Mouse (Mus musculus): ENCODE measurements around the gene Ap3b2.

The Ap3b2 gene

DNA sequence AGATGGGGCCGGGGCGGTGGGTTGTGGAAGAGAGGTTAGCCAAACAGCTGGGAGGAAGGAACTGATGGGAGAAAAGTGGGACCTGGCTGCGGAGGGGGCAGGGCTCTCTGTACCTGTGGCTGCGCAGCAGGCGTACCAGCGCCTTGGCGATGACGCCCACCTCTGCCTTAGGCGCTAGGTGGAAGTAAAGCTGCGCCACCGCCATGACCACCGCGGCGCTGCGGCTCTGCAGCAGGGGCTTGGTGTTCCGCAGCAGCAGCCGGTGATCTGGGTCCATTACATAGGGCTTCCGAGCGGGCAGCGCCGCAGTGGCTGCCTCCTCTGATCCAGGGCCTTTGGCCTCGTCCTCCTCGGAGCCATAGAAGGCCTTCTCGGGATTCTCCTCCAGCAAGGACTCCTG, 16.9 kb downstream of the Ap3b2 start:
- no peak for DNase-seq (ENCODE audit: low spot score in 2 of 2)

DNA sequence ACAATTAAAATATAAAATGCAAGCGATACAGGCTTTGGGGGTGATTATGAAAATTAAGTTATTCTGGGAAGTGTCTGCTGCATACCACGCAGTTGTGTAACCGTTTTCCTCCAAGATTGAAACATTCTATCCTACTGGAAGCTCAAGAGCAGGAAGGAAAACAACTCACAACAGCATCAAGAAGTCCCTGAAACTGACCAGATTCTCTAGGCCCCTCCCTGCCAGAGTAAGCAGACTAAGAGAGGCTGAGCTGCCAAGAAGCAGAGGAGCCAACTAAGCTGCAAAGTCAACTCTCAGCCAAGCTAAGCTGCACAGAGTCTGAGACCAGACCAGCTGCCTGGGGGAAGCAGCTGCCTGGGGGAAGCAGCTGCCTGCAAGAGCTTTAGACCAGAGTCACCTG, 18.5 kb downstream of the Ap3b2 start:
- DNase-seq (ENCODE audit: low spot score in 2 of 2): no peak

DNA sequence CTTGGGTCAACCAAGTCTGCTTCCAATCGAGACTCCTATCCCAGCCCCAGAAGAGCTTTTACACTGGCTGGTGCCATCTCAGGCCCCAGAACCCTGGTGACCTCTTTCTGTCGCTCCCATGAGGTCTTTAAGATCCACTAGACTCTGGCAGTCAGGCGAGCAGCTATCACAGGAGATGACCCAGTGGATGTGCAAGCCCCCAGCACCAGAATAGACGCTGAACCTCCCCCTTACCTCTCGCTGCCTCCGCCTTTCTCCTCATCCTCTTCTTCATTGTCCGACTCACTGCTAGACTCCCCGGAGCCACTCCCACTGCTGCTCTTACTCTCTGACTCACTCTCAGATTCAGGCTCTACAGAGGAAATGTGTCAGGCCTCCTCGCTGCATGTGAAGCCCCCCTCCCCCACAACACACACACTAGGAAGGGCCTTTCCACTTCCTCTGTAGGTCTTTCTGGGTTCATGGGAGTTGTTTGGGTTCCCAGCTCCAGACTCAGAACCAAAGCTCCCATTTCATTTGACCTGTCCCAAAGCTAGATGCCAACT, 28.7 kb downstream of the Ap3b2 start:
- no peak for DNase-seq (ENCODE audit: low spot score in 2 of 2)

DNA sequence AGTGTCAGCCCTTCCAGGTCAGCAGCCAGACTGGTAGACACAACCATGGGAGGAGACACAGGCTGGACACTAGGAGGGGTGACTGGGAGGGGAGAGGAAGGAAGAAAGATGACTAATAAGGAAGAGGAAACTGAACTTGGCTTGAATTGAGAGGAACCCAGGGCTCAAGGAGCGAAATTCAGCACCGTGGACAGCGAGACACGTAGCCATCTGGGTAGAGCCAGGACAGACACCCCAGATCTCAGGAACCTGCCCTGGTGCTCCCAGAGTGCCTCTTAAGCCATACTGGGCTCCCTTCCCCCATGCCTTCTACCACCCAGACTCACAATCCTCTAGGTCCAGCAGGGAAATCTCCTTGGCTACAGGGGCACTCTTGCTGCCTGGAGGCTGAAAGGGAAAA, 29.6 kb downstream of the Ap3b2 start:
- no peak for DNase-seq (ENCODE audit: low spot score in 2 of 2)

DNA sequence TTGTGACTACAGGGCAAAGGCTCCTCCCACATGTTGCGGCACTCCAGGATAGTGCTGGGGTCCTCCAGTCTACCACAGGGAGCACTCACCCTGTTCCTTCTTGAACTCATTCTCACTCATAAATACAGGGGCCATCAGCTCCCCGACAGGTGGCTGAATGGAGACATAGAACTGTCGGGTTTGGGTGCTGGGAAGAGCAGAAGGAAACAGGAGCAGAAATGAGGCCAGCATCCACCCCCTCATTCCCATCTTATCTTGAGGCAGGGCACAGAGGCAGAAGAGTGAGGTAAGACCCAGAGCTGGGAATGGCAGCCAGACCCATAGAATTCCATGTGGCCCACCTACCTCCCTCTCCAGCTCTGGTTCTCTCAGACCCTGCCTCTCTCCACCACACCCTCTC, 30.9 kb downstream of the Ap3b2 start:
- DNase-seq (ENCODE audit: low spot score in 2 of 2): no peak

DNA sequence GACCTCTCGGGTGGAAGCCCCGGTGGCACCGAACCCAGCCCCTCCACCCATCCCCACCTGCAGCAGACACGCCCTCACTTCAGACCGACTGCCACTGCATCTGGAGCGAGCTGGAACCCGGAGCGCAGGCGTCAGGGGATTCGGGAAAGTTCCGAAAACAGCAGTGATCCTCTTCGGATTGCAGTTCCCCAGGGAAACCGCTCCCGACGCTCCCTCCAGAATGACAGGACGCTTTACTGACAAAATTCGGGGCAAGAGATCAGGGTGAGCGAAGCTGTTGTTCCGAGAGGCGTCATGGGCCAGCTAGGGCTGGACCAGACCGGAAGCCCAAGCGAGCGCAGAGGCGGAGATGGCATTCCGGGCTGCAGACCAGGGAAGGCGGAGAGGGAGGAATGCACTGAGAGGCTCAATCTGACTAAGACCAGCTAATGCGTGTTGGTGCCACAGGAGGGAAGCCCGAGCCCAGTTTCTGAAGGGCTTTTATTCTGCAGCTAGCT, 38.5 kb downstream of the Ap3b2 start, which contains the start of gene Cpeb1:
Cpeb1 (minus strand) TSS at position 311 of the 497 bp plus-strand sequence.
- peak; percentile 52 to 60 for DNase-seq (ENCODE audit: low spot score in 2 of 2)

DNA sequence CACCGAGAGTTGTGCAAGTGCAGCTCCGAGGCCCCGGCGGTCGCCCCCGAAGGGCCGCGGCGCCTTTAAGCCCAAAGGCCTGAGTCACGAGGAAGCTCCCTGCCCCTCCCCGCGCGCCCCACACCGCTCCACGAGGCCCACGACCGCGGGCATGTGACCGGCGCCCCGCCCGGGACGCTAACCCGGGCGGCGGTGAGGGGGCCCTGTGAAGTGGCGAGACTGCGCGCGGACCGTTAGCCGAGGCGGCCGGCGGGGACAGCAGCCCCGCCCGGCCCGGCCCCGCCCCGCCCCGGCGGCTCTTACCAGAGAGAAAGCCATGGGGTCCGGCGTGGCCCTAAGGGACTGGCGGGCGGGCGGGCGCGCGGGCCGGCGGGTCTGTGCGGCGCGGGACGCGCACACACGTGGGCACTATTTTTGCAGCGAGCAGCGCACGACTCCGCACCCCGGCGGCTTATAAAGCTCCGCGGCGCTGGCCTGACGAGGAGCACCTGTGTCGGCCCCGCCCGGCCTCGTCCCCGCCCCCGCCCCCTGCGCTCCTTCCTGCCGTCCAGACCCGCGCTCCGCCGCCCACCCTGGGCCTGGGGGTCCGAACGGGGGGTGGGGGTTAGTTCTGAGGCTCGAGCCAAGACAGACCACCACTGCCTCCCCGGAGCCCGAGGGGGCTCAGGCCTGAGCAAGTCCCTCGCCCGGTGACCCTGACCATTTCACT, 39.2 kb downstream of the Ap3b2 start:
- peak in 1 of 2 experiments; percentile 61 for DNase-seq (ENCODE audit: low spot score in 2 of 2)

DNA sequence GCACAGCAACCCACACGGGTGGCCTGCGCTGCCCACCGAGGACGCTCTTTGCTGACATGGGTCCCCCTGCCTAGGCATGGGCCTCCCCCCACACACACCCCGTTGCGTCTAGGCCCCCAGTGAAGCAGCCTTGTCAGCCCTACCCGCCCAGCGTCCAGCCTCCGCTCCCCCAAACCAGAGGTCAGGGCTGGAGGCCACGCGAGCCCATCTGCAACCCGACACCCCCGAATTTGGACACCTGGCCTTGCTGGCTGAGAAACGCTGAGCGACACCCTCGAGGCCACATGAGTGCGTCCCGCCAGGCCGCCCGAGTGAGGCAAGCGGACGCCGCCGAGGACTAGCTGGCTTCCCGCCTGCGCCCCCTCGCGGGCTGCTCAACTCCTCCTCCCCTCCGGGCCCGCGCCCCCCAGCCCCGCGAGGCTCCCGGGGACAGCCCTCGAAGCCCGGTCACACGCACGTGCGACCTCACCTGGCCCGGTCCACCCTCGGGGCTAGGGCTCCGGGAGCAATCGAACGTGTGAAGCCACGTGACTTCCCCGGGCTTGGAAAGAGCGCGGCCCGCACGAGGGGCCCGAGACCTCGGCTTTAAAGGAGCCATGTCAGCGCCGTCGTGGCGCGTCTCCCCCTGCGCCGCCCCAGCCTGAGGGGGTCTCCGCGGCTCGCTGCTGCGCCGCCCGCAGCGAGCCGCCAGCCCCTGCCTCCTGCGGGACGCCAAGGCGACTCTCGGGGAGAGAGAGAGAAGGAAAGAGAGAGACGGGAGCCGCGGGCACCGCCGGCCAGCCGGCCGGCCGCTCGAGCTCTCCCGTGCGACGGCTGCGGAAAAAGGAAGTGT, 40.1 kb downstream of the Ap3b2 start:
- peak; percentile 23 to 59 for DNase-seq (ENCODE audit: low spot score in 2 of 2)

DNA sequence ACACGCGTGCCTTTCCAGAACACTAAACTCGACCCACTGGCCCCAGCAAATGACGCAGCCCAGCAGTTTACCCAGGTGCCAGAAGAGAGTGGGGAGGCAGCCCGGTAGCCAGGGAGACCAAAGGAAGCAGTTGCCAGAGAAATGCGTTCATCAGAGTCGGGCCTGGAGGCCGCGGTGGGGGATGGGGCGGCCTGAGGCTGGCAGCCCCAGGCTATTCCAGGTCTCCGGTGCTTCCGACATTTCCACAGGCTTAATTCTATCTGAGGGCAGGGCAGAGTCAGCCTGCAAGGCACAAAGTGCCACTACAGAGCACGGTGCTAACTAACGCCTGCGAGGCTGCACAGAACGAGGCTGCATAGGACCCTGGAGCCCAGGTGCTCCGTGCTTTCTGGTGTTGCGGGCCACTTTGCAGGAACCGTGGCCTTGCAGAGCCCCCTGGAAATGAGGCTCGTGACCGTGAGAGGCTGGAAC, 40.7 kb downstream of the Ap3b2 start:
- DNase-seq (ENCODE audit: low spot score in 2 of 2): no peak
